Mouse (Mus musculus): Measurements from ENCODE around the gene Gm2237. TPM values are rescaled to one million over a fixed set of nuclear protein-coding genes. Genes with fewer than 3 reads are reported as not detected.
"Not testable (repeated sequence)": the region's sequence is repeated elsewhere in the genome, so short reads cannot be mapped to it uniquely, and the experiment has no call there.

The Gm2237 gene
- polyA plus RNA-seq (2015; fragmentation: Nextera tagmentation; extraction: Ambion mirVana) = 0.63 and 0.94 TPM in 2 replicates

DNA sequence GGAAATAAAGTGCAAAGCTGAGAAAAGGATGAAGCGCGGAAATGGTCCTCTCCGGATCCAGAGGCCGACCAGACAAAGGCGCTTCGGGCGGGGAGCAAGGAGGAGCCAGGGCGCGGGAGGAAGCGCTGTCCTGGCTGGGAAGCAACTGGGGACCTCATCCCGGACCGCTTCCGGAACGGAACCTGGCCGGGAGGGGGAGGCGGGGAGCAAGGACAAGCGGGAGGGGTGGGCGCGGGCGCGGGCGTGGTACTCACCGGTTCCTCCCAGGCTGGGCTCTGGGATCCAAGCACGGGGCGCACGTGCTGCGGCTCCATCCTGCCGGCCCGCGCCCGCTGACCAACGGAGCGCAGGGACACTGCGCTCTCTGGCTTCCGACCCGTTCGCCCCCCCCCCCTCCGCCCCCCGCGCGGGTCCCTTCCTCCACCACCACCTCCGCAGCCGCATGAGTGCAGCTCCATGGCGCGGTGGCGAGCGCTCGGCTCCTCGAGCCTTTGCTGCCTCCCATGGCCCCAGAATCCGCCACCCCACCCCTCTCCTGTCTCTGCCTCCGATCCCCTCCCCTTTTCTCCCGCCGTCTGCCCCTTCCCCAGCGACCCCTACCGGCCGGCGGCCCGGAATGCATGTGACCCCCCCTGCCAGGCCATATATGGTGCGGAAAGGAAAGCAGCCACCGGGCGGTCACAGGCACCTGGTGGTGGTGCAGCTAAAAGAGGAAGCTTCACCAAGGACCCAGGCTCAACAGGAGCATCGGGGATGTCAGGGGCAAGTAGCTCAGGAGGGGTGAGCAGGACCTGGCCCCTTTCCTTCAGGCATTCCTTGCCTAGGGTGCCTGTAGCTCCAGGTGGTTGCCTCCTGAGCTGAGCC lies at the start of gene Gm2237:
Gene Gm2237, minus strand, starts transcription at position 332 of the 864 bp plus-strand sequence.
- H3K9me3 ChIP-seq (ENCODE audit: control insufficient read depth, low read length); H3K27ac ChIP-seq (replicated peaks); H3K9ac ChIP-seq (ENCODE audit: low read length); H3K27me3 ChIP-seq (ENCODE audit: control insufficient read depth, insufficient read depth, low read length); H3K36me3 ChIP-seq (ENCODE audit: control insufficient read depth, insufficient read depth, low read length); ATAC-seq (ENCODE audit: low FRiP score, low TSS enrichment); H3K4me1 ChIP-seq (replicated peaks; ENCODE audit: control insufficient read depth, insufficient read depth): not testable (repeated sequence)
- WGBS = under 1% methylated on average over 21 of the region's 62 CpGs
- H3K4me3 ChIP-seq (ENCODE audit: low read depth, low read length) = peak within 1 kb of the TSS; percentile 39
- TF ChIP-seq CTCF (IDR thresholded peaks at IDR 0.05; ENCODE audit: low read depth) = 0 out of 2 replicates have a peak, but pooled peaks have one; percentile 28
- H3K4me2 ChIP-seq (replicated peaks; ENCODE audit: low read depth) = peak within 1 kb of the TSS; percentile 46
- DNase-seq (ENCODE audit: low spot score) = peak; percentile 19

DNA sequence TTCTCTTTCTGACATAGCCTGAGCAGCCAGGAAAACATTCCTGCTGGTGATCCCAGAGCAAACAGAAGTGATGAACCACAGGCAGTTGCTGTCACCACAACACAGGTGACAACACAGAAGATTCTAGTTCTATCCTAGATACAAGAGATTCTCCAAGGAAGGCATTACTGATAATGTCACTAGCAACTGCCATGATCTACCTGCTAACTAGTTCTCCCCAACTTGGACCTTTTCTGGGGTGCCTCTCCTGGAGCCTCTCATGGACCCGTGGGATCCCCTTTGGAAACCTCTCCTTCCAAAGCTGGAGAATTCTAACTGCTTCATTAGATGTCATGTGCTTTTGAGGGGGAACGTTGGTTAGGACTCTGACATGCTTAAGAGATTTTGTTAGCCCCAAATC lies 17.5 kb upstream of the Gm2237 start, which contains the start of gene Gm5458:
Gene Gm5458, minus strand, starts transcription at position 101 of the 400 bp plus-strand sequence.
- not testable (repeated sequence) for H3K27ac ChIP-seq (replicated peaks)

DNA sequence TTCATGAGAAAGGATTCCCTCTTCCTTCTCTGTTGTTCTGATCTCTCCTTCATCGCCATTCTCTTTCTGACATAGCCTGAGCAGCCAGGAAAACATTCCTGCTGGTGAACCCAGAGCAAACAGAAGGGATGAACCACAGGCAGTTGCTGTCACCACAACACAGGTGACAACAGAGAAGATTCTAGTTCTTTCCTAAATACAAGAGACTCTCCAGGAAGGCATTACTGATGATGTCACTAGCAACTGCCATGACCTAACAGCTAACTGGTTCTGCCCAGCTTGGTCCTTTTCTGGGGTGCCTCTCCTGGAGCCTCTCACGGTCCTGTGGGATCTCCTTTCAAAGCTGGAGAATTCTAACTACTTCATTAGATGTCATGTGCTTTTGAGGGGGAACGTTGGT lies 35.1 kb downstream of the Gm2237 start, which contains the start of gene Gm2244:
Gene Gm2244, minus strand, starts transcription at position 101 of the 400 bp plus-strand sequence.
- not testable (repeated sequence) for H3K4me3 ChIP-seq (ENCODE audit: low read depth, low read length); H3K9ac ChIP-seq (ENCODE audit: low read length); DNase-seq (ENCODE audit: low spot score); H3K27me3 ChIP-seq (ENCODE audit: control insufficient read depth, insufficient read depth, low read length); H3K27ac ChIP-seq (replicated peaks); H3K9me3 ChIP-seq (ENCODE audit: control insufficient read depth, low read length); H3K36me3 ChIP-seq (ENCODE audit: control insufficient read depth, insufficient read depth, low read length); H3K4me2 ChIP-seq (replicated peaks; ENCODE audit: low read depth); H3K4me1 ChIP-seq (replicated peaks; ENCODE audit: control insufficient read depth, insufficient read depth); ATAC-seq (ENCODE audit: low FRiP score, low TSS enrichment)
- 100% methylated on average over 1 of the region's 3 CpGs for WGBS

More for the DNA sequence above, 17.5 kb upstream of the Gm2237 start, which contains the start of gene Gm5458:
- H3K9me3 ChIP-seq (ENCODE audit: control insufficient read depth, low read length); H3K27me3 ChIP-seq (ENCODE audit: control insufficient read depth, insufficient read depth, low read length); H3K9ac ChIP-seq (ENCODE audit: low read length); ATAC-seq (ENCODE audit: low FRiP score, low TSS enrichment); DNase-seq (ENCODE audit: low spot score); H3K4me1 ChIP-seq (replicated peaks; ENCODE audit: control insufficient read depth, insufficient read depth); H3K4me3 ChIP-seq (ENCODE audit: low read depth, low read length); H3K4me2 ChIP-seq (replicated peaks; ENCODE audit: low read depth); H3K36me3 ChIP-seq (ENCODE audit: control insufficient read depth, insufficient read depth, low read length): not testable (repeated sequence)
- WGBS = 92% methylated on average over 1 of the region's 2 CpGs

Other genes with a start within 250 kb of the Gm2237 start
- gene Gm21738, start 166.2 kb downstream of the Gm2237 start, polyA plus RNA-seq (2015; fragmentation: Nextera tagmentation; extraction: Ambion mirVana) = 1.3 and 96.4 TPM in 2 replicates
- 0.06 and 0.30 TPM in 2 replicates for gene Gm2244, start 35.2 kb downstream of the Gm2237 start, polyA plus RNA-seq (2015; fragmentation: Nextera tagmentation; extraction: Ambion mirVana)
- not detected in 2 replicates for gene Gm5458, start 17.4 kb upstream of the Gm2237 start, polyA plus RNA-seq (2015; fragmentation: Nextera tagmentation; extraction: Ambion mirVana)
- gene Nid2, start 166.1 kb upstream of the Gm2237 start, polyA plus RNA-seq (2015; fragmentation: Nextera tagmentation; extraction: Ambion mirVana) = 13.5 and 16.4 TPM in 2 replicates
- 157 TPM in 2 replicates for gene Rtraf, start 238.7 kb upstream of the Gm2237 start, polyA plus RNA-seq (2015; fragmentation: Nextera tagmentation; extraction: Ambion mirVana)

All from stomach, postnatal 0 days (tissue).